Mouse (Mus musculus): ENCODE measurements at regions not wholly inside any gene's neighbourhood (a gene's known extent, or its start where the extent isn't known, plus 50 kb on each side); places are given as distances from the start of the nearest gene placed in this dataset.

- no peak for DNase-seq (ENCODE audit: low read depth, low spot score)
Measured at GRCm38 (mm10) chr13:30044790-30045189, 58.9 kb upstream of the E2f3 start.

DNA sequence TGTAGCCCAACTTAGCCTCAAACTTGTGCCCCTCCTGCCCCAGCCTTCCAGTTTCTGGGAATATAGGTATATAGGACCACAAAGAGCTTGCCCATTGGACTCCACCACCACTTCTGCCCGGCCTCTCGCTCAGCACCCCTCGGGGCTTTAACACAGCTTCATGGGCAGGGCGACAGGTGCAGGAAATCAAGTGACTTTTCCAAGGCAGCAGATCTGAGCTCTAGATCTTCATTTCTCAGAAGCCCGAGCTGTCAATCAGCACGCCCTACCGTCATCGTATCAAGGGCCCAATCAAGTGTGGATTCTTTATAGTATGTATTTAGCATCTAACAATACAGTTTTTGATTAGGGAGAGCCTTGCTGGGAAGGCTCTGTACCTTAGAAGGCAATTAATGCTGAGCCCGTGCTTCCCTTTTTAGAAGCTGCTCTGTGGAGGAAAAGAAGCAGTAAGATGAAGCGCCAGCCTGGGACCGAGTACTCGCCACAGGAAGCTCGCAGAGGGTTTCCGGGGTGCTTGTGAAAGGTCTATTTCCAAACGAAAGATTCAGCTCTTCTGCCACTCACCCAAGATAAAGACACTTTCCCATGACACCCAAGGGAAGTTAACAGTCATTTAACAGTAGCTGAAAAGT lies 56.9 kb upstream of the E2f3 start:
- no peak for DNase-seq (ENCODE audit: low read depth, low spot score)

DNA sequence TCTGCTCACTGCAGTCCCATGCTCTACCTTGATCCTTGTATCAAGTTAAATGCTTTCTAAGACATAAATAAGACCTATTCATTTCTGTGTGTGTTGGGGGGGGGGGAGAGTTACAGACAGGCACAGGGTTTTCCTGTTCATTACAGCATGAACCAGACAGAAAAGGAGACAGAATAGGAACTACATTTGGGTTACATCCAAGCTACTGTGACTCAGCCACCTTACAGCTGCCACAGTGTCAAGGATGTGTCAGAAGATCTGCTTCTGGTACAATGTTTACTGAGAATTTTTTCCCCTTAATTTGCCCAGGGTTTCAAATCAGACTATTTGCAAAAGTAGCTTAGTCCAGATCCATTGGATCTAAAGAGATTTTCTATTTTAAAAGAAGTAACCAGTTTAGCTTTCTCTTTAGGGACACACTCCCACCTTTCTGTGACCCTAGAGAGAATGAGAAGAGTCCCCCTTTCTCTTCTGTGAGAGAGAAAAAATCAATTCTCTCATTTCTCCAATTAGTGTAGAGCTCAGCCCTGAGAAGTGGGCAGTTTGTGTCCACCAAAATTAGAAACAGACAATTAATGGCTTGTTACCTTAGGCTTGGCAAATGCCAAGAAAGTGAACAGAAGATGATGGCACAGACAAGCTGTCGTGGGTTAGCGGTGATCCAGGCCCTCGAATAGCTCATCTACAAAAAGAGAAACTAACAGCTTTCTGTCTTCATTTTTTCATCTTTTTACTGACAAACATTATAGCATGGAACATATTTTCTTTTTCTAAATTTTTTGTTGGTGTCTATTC lies 55.8 kb upstream of the E2f3 start:
- DNase-seq (ENCODE audit: low read depth, low spot score): no peak

- DNase-seq (ENCODE audit: low read depth, low spot score): no peak
Measured at GRCm38 (mm10) chr13:30040288-30040687, 54.4 kb upstream of the E2f3 start.

- DNase-seq (ENCODE audit: low read depth, low spot score): no peak
Measured at GRCm38 (mm10) chr13:30039791-30040190, 53.9 kb upstream of the E2f3 start.

- peak; percentile 39 for DNase-seq (ENCODE audit: low read depth, low spot score)
Measured at GRCm38 (mm10) chr13:30036561-30036960, 50.7 kb upstream of the E2f3 start.

DNA sequence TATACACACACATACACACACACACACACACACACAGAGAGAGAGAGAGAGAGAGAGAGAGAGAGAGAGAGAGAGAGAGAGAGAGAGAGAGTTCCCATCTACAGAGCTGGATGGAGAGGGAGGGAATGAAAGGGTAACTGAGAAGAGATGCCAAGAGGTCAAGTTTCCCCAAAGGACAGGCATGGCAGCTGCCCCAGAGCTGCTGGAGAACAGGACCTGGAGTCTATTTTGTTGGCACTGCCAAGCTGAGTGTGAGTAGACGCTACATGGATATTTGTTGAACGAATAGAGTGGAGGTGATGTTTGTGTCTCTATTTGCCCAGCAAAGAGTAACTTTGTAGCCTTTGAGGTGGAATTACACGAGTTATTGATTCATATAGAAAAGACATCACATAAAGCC lies 50.2 kb upstream of the E2f3 start:
- no peak for DNase-seq (ENCODE audit: low read depth, low spot score)

Data from ZHBTc4 (cell line).